Mouse (Mus musculus) c-Kit-negative CD71-positive TER-119-positive erythroid progenitor cells, embryonic 14.5 days (primary cell): ENCODE measurements at regions not wholly inside any gene's neighbourhood (a gene's known extent, or its start where the extent isn't known, plus 50 kb on each side); places are given as distances from the start of the nearest gene placed in this dataset.

Experiments used
- DNase-seq: peaks from one replicate; pipeline ENCODE4 v3.0.0-alpha.2; 2013; ENCODE audit warnings: low read depth, low spot score

GRCm38 (mm10) chr11:24535462-24535861, 457.6 kb downstream of the Bcl11a start:
- no peak for DNase-seq

GRCm38 (mm10) chr11:24537721-24538120, 459.9 kb downstream of the Bcl11a start:
- no peak for DNase-seq

GRCm38 (mm10) chr11:24569655-24570054, 491.8 kb downstream of the Bcl11a start:
- no peak for DNase-seq

GRCm38 (mm10) chr11:24613529-24613928, 535.7 kb downstream of the Bcl11a start:
- DNase-seq = no peak

- no peak for DNase-seq
These were observed 537.6 kb downstream of the Bcl11a start for GRCm38 (mm10) chr11:24615436-24615835.

- no peak for DNase-seq
These were observed 540.7 kb downstream of the Bcl11a start for GRCm38 (mm10) chr11:24618586-24618985.

GRCm38 (mm10) chr11:24619021-24619420, 541.2 kb downstream of the Bcl11a start:
- DNase-seq = no peak

GRCm38 (mm10) chr11:24628619-24629018, 550.8 kb downstream of the Bcl11a start:
- DNase-seq = no peak

GRCm38 (mm10) chr11:24629431-24629830, 551.6 kb downstream of the Bcl11a start:
- no peak for DNase-seq

GRCm38 (mm10) chr11:24630403-24630900, 552.6 kb downstream of the Bcl11a start:
- DNase-seq = no peak

GRCm38 (mm10) chr11:24631651-24632050, 553.8 kb downstream of the Bcl11a start:
- no peak for DNase-seq

GRCm38 (mm10) chr11:24636716-24637115, 558.9 kb downstream of the Bcl11a start:
- DNase-seq = no peak

GRCm38 (mm10) chr11:24643439-24644109, 565.7 kb downstream of the Bcl11a start:
- DNase-seq = no peak

- no peak for DNase-seq
These were observed 575.0 kb downstream of the Bcl11a start for GRCm38 (mm10) chr11:24652852-24653251.

- DNase-seq = no peak
These were observed 586.2 kb downstream of the Bcl11a start for GRCm38 (mm10) chr11:24664082-24664481.

GRCm38 (mm10) chr11:24665310-24665709, 587.5 kb downstream of the Bcl11a start:
- no peak for DNase-seq

- no peak for DNase-seq
These were observed 593.8 kb downstream of the Bcl11a start for GRCm38 (mm10) chr11:24671662-24672061.

GRCm38 (mm10) chr11:24673248-24674207, 595.7 kb downstream of the Bcl11a start:
- no peak for DNase-seq

GRCm38 (mm10) chr11:24674208-24674571, 596.3 kb downstream of the Bcl11a start:
- no peak for DNase-seq

- DNase-seq = no peak
These were observed 599.2 kb downstream of the Bcl11a start for GRCm38 (mm10) chr11:24677016-24677415.

- no peak for DNase-seq
These were observed 601.7 kb downstream of the Bcl11a start for GRCm38 (mm10) chr11:24679581-24679980.

- DNase-seq = no peak
These were observed 604.6 kb downstream of the Bcl11a start for GRCm38 (mm10) chr11:24682423-24682822.
